Mouse (Mus musculus): Measurements from ENCODE around the gene Papola.

DNA sequence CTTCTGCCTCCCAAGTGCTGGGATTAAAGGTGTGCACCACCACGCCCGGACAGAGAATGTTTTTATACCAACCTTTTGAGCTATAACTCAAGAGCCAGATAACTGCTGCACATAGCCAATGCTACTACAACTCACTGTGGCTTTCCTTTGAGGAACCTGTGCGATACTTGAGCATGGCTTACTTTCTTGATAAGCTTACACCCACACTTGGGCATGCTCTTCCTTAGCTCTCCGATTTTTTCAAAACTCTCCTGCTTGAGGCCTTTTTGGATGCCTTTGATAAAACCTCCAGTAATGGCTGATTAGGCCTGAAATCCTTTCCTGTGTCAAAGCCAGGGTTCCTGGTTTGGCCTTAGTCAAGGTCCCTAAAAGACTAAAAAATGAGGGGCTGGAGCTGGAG lies 6.8 kb upstream of the Papola start:
- TF ChIP-seq CTCF (IDR thresholded peaks at IDR 0.05; ENCODE audit: borderline replicate concordance, insufficient read depth, low read depth, low read length) (no peak), POLR2A (IDR thresholded peaks at IDR 0.05; ENCODE audit: borderline replicate concordance, insufficient read depth, low read length) (no peak)

All from cerebellum, adult 2 months (tissue).